Mouse (Mus musculus) testis, postnatal 14 days (tissue): ENCODE measurements around the gene Btg3.
A peak's percentile ranks its signal among the peaks of the same experiment; 100 is the strongest.
"Not testable (repeated sequence)": the region's sequence is repeated elsewhere in the genome, so short reads cannot be mapped to it uniquely, and the experiment has no call there.

ENCODE experiments used
- DNase-seq: peaks from one replicate; pipeline ENCODE4 v3.0.0; 2021; ENCODE audit warnings: low spot score

Gene Btg3

DNA sequence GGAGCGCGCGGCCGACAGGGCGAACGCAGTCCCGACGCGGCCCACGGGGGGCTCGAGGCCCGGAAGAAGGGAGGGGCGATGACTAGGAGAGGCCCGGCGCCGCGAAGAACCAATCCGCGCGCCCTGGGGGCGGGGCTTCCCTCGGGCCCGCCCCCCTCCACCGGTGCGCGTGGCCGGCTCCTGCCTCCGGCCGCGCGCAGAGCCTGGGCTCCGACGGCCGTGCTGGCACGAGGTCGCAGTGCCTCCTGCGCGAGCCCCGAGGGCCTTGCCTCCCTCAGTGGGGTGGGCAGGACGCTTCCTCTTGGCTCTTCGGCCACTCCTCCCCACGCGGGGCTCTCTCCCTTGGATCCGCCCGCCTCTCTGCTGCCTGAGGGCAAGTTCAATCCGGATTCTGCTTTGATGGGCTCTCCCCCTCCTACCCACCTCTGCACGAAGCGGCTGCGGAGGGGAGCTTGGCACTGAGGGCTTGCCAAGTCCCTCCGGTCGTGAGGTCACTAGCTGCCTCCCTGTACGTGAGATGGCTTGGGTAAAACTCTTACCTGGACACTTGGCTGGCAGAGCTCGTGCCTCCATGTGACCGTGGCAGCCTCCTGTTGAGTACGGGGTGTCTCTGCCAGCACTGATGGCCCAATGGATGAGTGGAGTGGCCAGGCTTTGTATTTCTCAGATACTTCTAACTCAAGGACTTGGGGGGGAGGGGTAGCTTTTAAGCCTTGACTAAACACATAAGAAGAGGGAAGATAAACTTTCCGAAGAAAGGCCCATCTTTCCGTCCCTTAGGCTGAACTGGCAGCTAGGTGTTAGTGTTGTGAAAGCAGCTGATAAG, at the start of gene Btg3:
TSS of gene Btg3 (minus strand) at position 448 of the 826 bp plus-strand sequence.
- peak; percentile 92 for DNase-seq

DNA sequence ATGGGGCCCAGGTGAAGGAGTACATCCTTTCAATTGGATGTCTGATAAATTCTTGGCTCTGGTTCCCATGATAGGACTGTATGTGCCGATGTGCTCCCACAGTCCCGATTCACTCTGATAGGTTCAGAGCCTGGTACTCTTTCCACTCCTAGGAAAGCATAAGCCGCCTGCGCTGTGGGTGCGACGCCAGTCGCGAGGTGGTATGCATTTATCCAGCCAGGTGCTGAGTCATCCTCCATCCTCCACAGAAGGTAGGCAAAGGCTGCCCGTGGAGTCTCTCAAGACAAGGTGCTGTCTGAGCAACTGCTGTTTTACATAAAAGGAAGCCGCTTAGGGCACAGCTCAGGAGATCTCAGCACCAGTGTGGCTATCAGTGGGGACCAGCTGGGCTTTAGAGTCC, 40.7 kb upstream of the Btg3 start:
- no peak for DNase-seq

DNA sequence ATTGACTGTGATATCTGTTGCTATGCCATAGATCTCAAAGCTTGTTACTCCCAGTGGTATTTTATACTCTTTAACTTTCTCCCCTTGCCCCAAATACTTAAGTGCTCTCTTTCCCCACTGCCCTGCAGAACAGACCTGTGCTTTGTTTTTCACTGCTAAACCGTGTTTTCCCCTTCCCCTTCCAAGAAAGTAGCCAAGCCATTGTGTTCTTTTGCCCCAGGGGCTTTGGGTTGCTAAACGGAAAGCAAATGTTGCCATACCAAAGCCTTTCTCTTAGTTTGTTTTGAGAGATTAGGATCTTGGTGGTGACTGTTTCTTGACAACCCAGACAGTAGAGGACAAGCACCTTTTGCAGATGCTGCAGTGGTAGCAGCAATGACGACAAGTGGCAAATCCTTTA, 39.5 kb upstream of the Btg3 start:
- DNase-seq: no peak

DNA sequence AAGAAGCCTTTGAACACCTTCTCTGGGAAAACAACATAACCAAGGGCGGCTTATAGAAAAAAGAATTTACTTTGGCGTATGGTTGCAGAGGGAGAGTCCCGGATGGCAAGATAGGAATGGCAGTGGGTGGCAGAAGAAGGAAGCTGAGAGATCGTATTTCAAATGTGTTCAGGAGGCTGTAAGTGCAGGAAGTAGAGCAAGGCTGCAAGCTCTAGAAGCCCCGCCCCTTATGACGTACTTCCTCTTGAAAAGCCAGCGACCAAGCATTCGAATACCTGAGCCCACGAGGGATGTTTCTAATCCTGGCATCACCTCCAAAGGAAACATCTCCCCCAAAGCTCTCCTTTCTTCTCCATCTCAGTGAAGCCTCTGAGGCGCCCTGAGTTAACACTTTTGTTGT, 33.0 kb upstream of the Btg3 start:
- DNase-seq: no peak

DNA sequence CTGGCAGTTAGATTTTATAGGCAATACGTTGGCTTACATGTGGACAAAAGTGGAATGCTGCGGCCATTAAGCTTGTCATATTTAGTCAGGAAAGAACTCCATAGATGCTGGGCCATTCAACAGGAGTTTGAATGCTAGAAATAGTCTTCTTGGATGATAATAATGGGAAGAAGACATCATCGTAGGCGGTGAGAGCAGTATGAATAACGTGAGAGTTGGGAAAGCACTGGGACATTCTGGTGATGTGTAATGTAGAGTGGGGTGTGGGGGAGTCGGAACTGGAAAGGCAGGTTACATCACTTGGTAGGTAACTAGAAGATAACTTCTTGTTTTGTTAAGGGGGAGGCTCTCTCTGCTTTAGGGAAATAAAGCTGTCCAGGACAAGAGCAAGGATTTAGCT, 30.9 kb upstream of the Btg3 start:
- no peak for DNase-seq

DNA sequence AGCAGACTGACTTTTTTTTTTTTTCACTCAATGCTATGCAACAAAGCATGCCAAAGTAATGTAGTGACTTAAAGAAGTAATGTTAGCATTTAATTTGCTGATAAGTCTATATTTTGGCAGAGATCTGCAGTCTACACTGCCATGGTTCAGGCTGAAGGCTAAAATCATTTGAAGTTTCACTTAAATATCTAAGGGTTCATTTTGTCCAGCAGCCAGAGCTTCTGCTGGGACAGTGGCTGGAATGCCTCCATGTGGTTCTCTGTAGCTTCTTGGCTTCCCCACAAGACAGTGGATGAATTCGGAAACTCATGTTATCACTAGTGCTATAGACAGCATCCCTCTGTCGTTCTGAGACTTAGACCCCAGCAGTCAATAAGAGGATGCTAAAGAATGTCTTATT, 29.7 kb upstream of the Btg3 start:
- no peak for DNase-seq

DNA sequence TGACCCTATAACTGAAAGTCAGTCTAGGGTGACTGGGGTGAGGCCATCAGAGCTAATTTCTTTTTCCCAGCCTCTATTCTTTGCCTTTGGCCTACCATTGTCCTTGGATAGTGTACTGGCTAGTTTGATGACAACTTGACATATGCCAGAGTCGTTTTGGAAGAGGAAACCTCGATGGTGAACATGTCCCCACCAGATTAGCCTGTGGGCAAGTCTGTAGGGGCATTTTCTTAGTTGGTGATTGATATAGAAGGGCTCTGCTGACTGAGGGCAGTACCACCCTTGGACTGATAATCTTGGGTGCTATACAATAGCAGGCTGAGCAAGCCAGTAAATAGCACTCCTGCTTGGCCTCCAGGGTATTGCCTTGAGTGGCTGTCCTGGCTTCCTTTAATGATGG, 25.3 kb upstream of the Btg3 start:
- no peak for DNase-seq

DNA sequence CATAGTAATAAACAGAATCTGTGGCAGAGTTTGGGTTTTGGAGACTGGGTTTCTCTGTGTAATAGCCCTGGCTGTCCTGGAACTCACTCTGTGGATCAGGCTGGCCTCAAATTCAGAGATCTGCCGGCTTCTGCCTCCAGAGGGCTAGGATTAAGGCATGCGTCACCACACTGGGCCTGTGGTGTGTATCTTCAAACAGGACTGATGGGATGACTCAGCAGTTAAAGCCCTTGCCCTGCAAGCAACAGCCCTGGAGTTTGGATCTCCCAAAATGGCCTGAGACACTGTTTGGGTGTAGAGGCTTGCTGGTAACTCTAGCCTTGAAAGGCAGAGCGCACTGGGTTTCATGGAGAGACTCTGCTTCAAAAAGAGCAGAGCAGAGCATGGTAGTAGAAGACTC, 22.4 kb upstream of the Btg3 start:
- DNase-seq: no peak

DNA sequence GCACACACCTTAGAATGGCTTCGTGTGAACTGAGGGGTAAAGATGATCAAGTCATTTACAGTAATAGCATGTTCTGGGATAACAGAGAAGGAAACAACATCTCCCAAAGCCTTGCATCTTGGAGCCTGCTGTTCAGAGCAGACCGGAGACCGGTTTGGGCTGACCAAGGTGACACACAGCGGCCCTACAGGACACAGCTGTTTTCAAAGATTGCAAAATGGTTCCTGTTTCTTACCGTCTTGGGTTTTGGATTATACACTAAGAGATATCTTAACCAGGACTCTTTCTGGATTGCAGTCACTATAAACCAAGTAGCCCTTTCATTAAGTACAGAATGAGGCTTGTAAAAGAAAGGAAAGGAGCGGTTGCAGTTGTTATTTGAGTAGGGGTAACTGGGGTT, 21.7 kb upstream of the Btg3 start:
- DNase-seq: no peak

DNA sequence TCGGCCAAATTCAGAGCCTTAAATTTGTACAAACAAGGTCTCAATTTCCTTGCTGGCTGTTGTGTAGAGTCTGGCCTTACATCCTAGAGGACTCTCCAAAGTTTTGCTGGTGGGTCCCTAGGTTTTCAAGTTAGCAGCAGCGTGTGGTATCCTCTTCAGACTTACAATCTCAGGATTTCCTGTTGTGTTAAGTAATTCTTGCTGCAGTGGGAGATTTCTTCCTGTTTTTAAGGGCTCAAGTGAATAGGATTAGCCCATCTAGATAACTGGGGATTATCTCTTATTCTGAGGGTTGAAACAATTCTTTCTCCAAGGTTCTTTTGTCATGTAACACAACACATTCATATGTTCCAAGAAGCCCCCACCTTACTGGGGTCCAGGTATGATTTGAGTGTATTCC, 14.4 kb upstream of the Btg3 start:
- DNase-seq: no peak

DNA sequence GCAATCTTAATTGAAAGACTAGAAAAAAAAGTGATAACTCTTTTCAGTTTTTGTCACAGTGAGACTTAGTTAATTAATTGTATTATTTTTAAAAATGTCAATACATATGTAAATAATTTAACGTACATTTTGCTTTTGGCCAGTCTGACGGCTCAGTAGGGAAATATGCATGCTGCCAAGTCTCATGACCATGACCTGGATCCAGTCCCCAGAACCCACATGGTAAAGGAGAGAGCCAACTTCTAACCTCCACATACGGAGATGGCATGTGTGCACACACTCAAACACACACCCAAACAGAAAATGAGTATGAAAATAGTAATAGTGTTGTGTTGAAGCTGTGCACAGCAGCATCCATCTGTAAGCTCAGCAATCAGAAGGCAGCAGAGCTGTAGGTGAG, 13.0 kb upstream of the Btg3 start:
- DNase-seq: no peak

DNA sequence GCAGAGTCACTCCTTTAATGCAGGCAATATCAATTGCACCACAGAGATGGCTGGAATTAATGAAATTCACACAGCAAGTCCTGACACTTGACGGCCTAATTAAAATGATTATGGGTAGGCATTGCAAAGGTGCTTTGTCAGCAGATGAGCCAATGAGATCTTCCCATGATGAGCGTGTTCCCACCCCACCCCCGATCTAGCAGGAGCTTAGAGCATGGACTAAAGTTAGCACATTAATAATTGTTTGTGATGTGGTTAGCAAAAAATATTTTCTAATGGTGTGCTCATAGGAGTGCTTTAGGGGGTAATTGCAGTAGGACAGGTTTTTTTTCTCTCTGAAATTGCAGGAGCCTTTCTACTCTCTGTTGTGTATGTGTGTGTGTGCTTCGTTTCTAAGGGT, 12.1 kb upstream of the Btg3 start:
- no peak for DNase-seq

DNA sequence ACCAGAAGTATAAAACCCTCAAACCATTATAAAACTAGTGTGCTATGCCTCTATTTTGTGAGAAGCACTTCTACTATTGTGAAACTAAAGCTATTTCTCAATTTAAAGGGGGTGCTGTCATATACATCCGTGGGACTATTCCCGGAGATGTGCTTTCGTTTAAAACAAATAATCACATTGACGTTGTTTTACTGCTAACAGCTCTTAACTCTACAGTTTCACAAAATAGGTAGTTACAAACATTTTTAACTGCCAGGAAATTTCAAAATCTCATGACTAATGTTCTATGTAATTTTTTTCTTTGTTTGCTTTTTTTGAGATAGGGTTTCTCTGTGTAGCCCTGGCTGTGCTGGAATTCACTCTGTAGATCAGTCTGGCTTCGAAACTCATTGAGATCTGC, 1.5 kb upstream of the Btg3 start:
- no peak for DNase-seq

DNA sequence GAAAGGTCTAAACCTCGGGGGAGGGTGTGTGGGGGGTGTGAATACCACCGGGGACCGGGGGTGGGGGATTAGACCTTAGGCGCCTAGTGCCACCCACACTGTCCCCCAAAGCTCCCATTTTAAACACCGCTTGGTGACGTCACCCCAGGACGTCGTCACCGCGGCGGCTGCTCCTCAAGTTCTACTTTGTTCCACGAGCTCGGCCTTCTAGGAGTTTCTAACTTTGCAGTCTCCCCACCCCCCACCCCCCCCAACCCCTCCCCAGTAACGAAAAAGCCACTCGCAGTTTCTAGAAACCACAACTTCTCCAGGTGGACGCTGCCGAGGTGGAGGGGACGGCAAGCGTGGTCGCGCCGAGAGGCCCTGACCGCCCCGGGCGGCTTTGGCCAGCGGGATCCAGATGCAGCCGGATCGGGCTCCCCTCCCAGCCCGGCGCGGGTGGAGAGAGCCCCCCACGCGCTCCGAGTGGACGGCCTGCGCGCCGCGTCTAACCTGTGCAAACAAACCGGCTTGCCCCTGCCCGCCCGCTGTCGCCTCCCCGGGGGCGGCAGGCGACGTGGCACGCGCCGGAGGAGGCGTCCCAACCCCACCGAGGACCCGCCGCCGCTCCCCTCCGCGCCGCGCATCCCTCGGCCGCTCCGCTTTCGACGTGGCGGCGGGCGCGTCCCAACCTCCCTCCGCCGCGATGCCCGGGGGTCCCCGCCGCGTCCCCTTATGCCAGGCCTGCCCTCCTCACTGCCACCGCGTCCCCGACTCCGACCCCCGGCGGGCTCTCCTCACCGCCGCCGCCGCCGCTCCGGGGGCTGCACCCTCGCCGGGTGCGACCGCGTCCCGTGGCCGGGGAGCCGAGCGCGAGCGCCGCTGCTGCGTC, 936 bp downstream of the Btg3 start:
- DNase-seq: peak; percentile 74

DNA sequence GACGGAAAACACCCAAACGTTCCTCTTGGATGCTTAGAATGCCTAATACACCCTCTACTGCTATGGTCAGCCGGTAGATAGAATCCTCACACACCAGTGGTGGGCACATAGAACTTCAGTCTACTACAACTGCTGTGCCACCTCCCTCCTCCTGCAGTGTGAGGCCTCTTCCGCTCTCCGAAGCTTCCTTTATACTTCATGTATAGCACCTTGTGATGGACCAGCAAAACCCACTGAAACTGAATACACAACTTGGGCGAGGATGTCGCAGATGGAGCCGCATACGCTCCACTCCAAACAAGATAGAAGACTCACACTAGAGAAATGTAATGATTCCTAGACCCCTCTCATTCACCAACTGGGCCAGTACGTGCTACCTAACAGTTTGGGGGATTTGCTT, 1.8 kb downstream of the Btg3 start:
- no peak for DNase-seq

DNA sequence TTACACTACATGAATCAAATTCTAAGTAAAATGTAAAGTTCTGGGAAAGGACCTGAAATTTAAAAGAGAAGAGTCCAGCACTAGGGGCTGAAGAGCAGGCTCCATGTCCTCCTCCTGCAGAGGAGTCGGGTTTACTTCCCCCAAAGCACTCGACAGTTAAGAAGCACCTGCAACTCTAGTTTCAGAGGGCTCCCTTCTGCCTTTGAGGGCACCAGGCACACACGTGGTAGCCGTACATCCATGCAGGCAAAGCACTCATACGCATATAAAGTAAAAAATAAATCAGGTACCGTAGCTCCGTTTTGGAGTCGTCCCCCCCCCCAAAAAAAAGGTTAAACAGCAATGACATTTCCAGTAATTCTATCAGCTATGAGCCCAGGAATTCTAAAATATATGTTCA, 3.2 kb downstream of the Btg3 start:
- no peak for DNase-seq

DNA sequence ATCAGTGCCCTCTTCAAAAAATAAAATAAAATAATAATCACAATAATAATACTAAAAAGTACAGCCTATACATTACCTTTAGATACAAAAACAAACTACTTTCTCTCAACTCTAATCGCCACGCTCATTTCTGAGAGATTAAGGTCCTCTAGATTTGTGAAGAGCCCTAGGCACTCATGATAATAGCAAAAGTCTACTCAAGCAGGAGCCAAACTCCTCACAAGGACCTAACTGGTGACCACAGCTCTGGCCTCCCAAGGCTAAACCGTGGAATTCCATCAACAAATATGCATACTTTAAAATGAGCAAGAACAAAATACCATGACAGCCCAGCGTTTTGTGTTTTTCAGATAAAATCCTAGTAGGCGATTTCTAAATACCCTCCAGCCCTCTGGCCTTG, 4.2 kb downstream of the Btg3 start:
- DNase-seq: no peak

DNA sequence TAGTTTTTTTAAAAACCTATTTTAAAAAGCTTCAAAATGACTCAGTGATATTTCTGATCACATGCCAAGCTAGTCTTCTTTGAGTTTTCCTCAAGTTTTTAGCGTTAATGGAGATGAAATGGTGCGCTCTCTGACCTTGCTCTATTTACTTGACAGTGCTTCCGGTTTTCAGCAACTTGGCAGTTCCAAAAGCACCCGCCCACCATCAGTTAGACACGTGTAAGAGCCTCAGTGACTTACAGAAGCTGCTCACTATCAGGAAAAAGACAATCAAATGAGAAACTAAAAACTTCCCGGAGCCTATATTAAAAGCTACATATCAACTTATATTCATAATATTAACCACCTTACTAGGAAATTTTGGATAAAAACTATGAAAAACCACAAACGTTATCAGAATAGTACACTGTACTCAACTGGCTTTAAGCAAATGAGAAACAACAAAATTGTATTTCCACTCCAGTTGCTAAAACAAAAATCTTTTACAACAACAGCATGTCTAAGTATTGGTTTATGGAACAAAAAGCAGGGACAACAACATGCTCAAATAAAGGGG, 5.4 kb downstream of the Btg3 start:
- DNase-seq: no peak

DNA sequence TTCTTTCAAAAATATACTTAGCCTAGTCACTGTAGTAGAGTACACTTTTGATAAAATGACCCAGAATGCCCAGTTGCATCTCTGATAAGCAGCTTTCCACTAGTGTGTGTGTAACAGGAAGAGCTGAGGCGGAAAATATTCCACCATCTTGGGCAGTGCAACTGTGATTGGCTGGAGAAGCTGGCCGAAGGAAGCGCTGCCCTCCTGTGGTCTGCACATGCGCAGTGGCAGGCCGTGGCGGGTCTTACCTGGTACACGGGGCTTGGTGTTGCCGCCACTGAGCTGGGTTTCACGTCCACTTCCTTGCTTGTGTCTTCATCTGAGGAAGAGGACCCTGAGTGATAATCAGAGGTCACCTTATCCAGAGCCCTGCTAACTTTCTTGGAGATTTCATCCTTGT, 12.4 kb downstream of the Btg3 start:
- DNase-seq: not testable (repeated sequence)

DNA sequence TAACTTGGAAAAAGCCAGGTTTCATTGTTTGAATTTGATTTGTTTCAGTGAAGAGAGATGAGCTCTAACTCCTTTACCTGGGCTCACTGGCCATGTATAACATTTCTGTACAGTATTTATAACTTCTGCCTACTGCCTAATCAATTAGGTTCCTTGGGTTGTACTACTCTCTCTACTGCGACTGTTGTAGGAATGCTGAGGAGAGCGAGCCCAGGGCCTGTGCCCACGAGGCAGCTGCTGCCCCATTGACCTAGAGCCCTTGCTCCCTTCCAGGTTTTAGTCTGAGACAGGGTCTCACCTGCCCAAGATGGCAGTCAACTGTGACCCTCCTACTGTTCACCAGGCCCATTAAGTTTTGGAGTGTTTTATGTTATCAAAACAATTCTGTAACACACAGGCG, 15.5 kb downstream of the Btg3 start:
- no peak for DNase-seq

DNA sequence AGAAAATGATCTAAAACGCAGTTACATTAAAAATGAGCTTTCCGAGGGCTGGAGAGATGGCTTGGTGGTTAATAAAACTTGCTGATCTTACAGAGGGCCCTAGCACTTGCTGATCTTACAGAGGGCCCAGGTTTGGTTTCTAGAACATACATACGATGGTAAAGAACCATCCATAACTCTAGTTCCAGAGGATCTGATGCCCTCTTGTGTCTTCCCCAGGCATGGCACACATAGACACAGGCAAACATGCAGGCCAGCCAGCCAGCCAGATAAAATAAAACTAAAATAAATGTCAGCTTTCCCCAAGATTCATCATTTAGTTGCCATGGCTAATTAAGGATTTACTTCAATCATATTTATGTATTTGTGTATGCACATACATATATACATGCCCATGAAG, 19.2 kb downstream of the Btg3 start:
- no peak for DNase-seq

DNA sequence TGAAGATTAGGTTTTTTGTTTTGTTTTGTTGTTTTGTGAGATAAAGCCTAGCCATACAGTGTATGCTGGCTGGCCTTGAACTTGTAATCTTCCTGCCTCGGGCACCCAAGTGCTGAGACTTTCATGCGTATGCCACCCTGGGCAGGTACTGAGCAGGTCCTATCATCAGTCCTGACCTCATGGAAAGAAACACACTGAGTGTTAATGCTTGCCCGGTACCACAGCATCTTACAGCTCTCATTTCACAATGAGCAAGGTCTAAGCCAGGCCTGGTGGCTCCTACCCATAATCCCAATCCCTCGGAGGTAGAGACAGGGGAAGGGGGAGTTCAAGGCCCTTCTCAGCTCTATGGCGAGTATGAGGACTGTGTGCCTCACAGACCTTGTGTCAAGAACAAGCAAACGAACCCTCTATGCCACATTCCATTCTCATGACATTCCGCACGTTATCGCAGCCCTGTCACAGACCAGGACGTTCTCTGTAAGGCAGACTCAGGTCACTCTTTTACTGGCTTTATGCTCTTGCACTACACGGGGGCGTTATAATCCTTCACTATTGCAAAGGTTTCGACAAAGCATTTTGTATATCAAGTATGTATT, 29.6 kb downstream of the Btg3 start:
- no peak for DNase-seq
